Mouse (Mus musculus) kidney, postnatal 0 days (tissue): Measurements from ENCODE around the gene Lhfpl5. TPM values are rescaled to one million over a fixed set of nuclear protein-coding genes. Genes with fewer than 3 reads are reported as not detected.

ENCODE experiments used
- ATAC-seq: fragments of 200-750 bp; cut with Nextera tagmentation; replicated peaks from 2 replicates; pipeline ENCODE4 v1.8.0; 2017; ENCODE audit warnings: low read depth, moderate number of reproducible peaks, moderate TSS enrichment, moderate library complexity; ENCODE audit not compliant: low FRiP score
- DNase-seq: peaks from one replicate; pipeline ENCODE4 v3.0.0-alpha.2; 2016; ENCODE audit warnings: low spot score
- H3K27ac ChIP-seq: fragments of 300-500 bp; sonication (generic); 2 replicates; pipeline ENCODE4 v1.5.1; 2014; ENCODE audit warnings: mild to moderate bottlenecking
- H3K27me3 ChIP-seq: fragments of 300-500 bp; sonication (generic); 2 replicates; pipeline ENCODE4 v1.6.1; 2014; ENCODE audit warnings: low read length, mixed read lengths; ENCODE audit not compliant: insufficient read depth
- H3K36me3 ChIP-seq: fragments of 300-500 bp; sonication (generic); 2 replicates; pipeline ENCODE4 v1.6.1; 2014; ENCODE audit warnings: low read length, mixed read lengths; ENCODE audit not compliant: insufficient read depth
- H3K4me1 ChIP-seq: fragments of 300-500 bp; sonication (generic); replicated peaks from 2 replicates; pipeline ENCODE4 v1.6.1; 2014; ENCODE audit warnings: antibody characterized with exemption, low read length, mixed read lengths; ENCODE audit not compliant: insufficient read depth
- H3K4me2 ChIP-seq: fragments of 300-500 bp; sonication (generic); 2 replicates; pipeline ENCODE4 v1.6.1; 2014; ENCODE audit warnings: mild to moderate bottlenecking, low read length, moderate library complexity, mixed read lengths
- H3K4me3 ChIP-seq: fragments of 300-500 bp; sonication (generic); replicated peaks from 2 replicates; pipeline ENCODE4 v1.5.1; 2014; ENCODE audit warnings: low read depth, low read length
- H3K9ac ChIP-seq: fragments of 300-500 bp; sonication (generic); 2 replicates; pipeline ENCODE4 v1.6.1; 2014; ENCODE audit warnings: low read depth, low read length
- H3K9me3 ChIP-seq: fragments of 300-500 bp; sonication (generic); replicated peaks from 2 replicates; pipeline ENCODE4 v1.6.1; 2016; ENCODE audit warnings: low read length, inconsistent platforms, mixed read lengths
- CTCF ChIP-seq: IDR thresholded peaks from 2 replicates; pipeline ENCODE4 v1.5.1; 2016; ENCODE audit warnings: antibody characterized with exemption, low read depth, mild to moderate bottlenecking, moderate library complexity
- whole genome bisulfite sequencing: fragments of 180-500 bp; shearing (Covaris S2); extraction: QIAGEN DNeasy Blood & Tissue Kit; methylation state at CpG from one replicate; pipeline ENCODE4 v1.1.7; 2014; 5-methylcytosine and 5-hydroxymethylcytosine counted together
- polyA plus RNA-seq: library from polyadenylated mRNA; unstranded; fragments of >200 nt; fragmentation: Nextera tagmentation; extraction: Ambion mirVana; gene quantifications from 2 replicates; pipeline ENCODE4 v1.2.1, GENCODE M21; 2015

Lhfpl5 gene
- polyA plus RNA-seq: 0.17 TPM in 1 of 2 replicates, not detected in the other

GRCm38 (mm10) chr17:28575244-28576125 lies at the start of gene Lhfpl5:
Gene Lhfpl5, plus strand, starts transcription at chr17:28575641.
- Histone ChIP-seq H3K36me3 (no peaks in the 10 kb centered on the region), H3K27ac (no peak within 1 kb of the TSS), H3K9ac (no peak within 1 kb of the TSS), H3K9me3 (no peaks in the 10 kb centered on the region), H3K4me3 (no peak within 1 kb of the TSS), H3K4me1 (0 out of 2 replicates have a peak, but pooled peaks cover 3% of the 10 kb centered on the region), H3K27me3 (no peaks in the 10 kb centered on the region), H3K4me2 (peak within 1 kb of the TSS; percentile 34)
- peak; percentile 11; the same call in 1 of the 2 replicates for TF ChIP-seq CTCF
- DNase-seq (peak; percentile 71), ATAC-seq (peak; percentile 48)
- WGBS: 15% methylated on average over 50 of the region's 50 CpGs

- Histone ChIP-seq H3K4me3 (no peak overlapping the region), H3K4me1 (0 out of 2 replicates have a peak, but pooled peaks cover 14% of the 10 kb centered on the region), H3K9ac (peak overlapping the region; percentile 27; the same call in 1 of the 2 replicates), H3K27me3 (no peaks in the 10 kb centered on the region), H3K27ac (no peak overlapping the region), H3K36me3 (no peaks in the 10 kb centered on the region), H3K4me2 (peak overlapping the region; percentile 32), H3K9me3 (no peaks in the 10 kb centered on the region)
- no peak for TF ChIP-seq CTCF
- no peak for ATAC-seq
- DNase-seq: no peak
- WGBS: 37% methylated on average over 12 of the region's 12 CpGs
Measured at GRCm38 (mm10) chr17:28527184-28528042, 48.0 kb upstream of the Lhfpl5 start.

GRCm38 (mm10) chr17:28528043-28528351 lies 47.4 kb upstream of the Lhfpl5 start:
- no peak overlapping the region for H3K27ac ChIP-seq
- 0 out of 2 replicates have a peak, but pooled peaks cover 14% of the 10 kb centered on the region for H3K4me1 ChIP-seq
- H3K36me3 ChIP-seq: no peaks in the 10 kb centered on the region
- peak; percentile 97 for TF ChIP-seq CTCF
- no peak for ATAC-seq
- no peak overlapping the region for H3K4me3 ChIP-seq
- WGBS: 4% methylated on average over 6 of the region's 6 CpGs
- peak; percentile 92 for DNase-seq
- no peaks in the 10 kb centered on the region for H3K9me3 ChIP-seq
- H3K9ac ChIP-seq: peak overlapping the region; percentile 27; the same call in 1 of the 2 replicates
- H3K4me2 ChIP-seq: peak overlapping the region; percentile 32
- H3K27me3 ChIP-seq: no peaks in the 10 kb centered on the region

GRCm38 (mm10) chr17:28529116-28529515 lies 46.3 kb upstream of the Lhfpl5 start:
- no peak for TF ChIP-seq CTCF
- Histone ChIP-seq H3K4me1 (0 out of 2 replicates have a peak, but pooled peaks cover 10% of the 10 kb centered on the region), H3K9me3 (no peaks in the 10 kb centered on the region), H3K4me2 (no peak overlapping the region), H3K4me3 (no peak overlapping the region), H3K27ac (no peak overlapping the region), H3K36me3 (no peaks in the 10 kb centered on the region), H3K27me3 (no peaks in the 10 kb centered on the region), H3K9ac (no peak overlapping the region)
- DNase-seq: no peak
- ATAC-seq: no peak
- 58% methylated on average over 4 of the region's 4 CpGs for WGBS

- Histone ChIP-seq H3K27ac (no peak within 1 kb of the TSS), H3K4me2 (no peak within 1 kb of the TSS), H3K4me1 (0 out of 2 replicates have a peak, but pooled peaks cover 10% of the 10 kb centered on the region), H3K4me3 (no peak within 1 kb of the TSS), H3K27me3 (no peaks in the 10 kb centered on the region), H3K36me3 (no peaks in the 10 kb centered on the region), H3K9me3 (no peaks in the 10 kb centered on the region), H3K9ac (no peak within 1 kb of the TSS)
- DNase-seq (no peak), ATAC-seq (no peak)
- no peak for TF ChIP-seq CTCF
- 91% methylated on average over 6 of the region's 6 CpGs for WGBS
Measured at GRCm38 (mm10) chr17:28530506-28530905, 44.9 kb upstream of the Lhfpl5 start, which contains the start of gene Armc12. Gene Armc12, plus strand, starts transcription at chr17:28530806.

- ATAC-seq (peak; percentile 58; the same call in 1 of the 2 replicates), DNase-seq (peak; percentile 53)
- WGBS: 10% methylated on average over 18 of the region's 18 CpGs
- TF ChIP-seq CTCF: no peak
- no peaks in the 10 kb centered on the region for H3K9me3 ChIP-seq
- H3K27me3 ChIP-seq: no peaks in the 10 kb centered on the region
- H3K27ac ChIP-seq: no peak overlapping the region
- H3K36me3 ChIP-seq: no peaks in the 10 kb centered on the region
- H3K4me1 ChIP-seq: 0 out of 2 replicates have a peak, but pooled peaks cover 10% of the 10 kb centered on the region
- H3K9ac ChIP-seq: no peak overlapping the region
- H3K4me3 ChIP-seq: no peak overlapping the region
- peak overlapping the region; percentile 39 for H3K4me2 ChIP-seq
Measured at GRCm38 (mm10) chr17:28531946-28532345, 43.5 kb upstream of the Lhfpl5 start.
